Mouse (Mus musculus): ENCODE results near the gene Olfr1412.

Olfr1412 gene

DNA sequence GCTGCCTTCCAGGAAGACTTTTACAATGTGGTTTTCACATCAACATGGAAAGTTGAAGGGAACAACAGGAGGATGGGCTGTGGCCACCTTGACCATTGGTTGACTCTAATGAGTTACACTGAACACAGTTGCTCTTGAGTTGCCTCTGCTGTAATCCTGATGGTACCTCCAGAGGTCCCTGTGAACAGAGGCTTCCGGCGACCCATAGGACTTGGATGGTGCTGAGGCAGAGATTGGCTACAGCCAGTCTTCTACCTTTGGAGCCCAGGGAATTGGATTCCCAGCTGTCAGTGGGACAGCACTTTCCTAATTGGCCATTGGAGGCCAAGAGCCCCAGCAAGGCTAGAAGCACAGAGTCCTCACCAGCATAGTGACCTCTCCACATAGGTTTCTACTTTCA, at the start of gene Olfr1412:
TSS of gene Olfr1412 (plus strand) at position 301 of the 400 bp plus-strand sequence.
- in situ Hi-C loops (cut with MboI, MseI), result no loop called here

GRCm38 (mm10) chr1:92536972-92537371, 48.6 kb upstream of the Olfr1412 start:
- in situ Hi-C loops (cut with MboI, MseI), result no loop called here

GRCm38 (mm10) chr1:92539071-92539470, 46.5 kb upstream of the Olfr1412 start:
- in situ Hi-C loops (cut with MboI, MseI), result no loop called here

- in situ Hi-C loops (cut with MboI, MseI), result no loop called here
Observed at GRCm38 (mm10) chr1:92545929-92546328, 39.6 kb upstream of the Olfr1412 start.

DNA sequence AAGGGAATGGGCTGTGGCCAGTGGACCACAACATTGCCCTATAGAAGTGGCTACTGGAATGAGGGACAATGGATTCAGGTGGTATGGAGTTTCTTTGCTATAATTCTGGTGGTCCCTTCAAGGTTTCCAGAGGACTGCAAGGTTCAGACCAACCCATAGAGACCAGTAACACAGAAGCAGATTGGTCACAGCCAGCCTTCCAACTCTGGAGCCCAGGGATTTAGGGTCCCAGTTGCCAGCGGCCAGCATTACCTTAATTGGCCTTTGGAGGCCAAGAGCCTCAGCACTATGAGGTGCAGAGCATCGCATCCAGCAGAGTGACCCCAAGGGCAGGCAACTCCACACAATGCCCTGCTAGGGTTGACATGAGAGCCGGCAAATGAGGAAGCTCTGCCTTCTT, 14.6 kb upstream of the Olfr1412 start, which contains the start of gene Olfr1413:
TSS of gene Olfr1413 (plus strand) at position 301 of the 400 bp plus-strand sequence.
- in situ Hi-C loops (cut with MboI, MseI), result no loop called here

DNA sequence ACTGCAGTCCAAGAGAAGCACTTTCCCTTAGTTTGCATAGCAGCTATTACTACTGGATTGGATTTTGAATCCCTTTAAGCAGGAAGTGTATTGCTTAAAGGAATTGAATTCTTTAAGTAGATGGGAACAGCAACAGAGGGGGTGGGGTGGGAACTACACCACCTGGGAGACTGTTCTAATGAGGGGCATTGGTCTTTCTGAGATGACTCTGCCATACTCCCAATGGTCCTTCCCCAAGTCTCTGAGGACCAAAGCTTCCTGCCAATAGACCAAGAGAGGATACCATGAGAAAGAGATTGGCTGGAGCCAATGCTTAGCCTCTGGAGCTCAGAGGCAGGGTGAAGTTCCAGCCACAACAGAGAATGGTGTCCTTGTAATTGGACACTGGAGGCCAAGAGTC, 8.5 kb downstream of the Olfr1412 start, which contains the start of gene Olfr1411:
TSS of gene Olfr1411 (plus strand) at position 301 of the 400 bp plus-strand sequence.
- in situ Hi-C loops (cut with MboI, MseI), result loop anchor here in 1 of 2 experiments (10.0 kb wide), 1 partner anchor 431 kb away; no protein-coding TSS in a partner anchor

DNA sequence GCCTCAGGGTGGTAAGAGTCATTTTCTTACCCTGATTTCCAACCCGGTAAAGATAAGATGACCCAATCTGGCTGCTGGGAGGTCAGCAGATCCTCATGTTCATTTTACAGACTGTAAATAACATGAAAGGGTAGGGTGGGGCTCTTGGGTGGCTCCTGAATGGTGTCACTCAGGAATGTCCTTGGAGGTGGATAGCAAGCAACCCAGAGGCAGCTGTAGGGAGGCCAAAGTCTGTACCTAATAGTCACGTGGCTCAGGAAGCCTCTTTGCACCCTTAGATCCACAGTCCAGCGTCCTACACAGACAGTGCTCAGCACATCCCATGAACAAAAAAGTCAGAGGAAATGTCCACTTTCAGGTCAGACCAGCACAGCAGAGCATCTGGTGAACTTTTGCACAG, 10.4 kb downstream of the Olfr1412 start:
- in situ Hi-C loops (cut with MboI, MseI), result loop anchor here in 1 of 2 experiments (10.0 kb wide), 1 partner anchor 429 kb away; no protein-coding TSS in a partner anchor

- in situ Hi-C loops (cut with MboI, MseI), result loop anchor here (5.0 to 10.0 kb wide), 2 partner anchors 88 to 711 kb away; partner anchors contain the start of gene Olfr1414 (in 1 of the 2)
Observed at GRCm38 (mm10) chr1:92605482-92605881, 19.9 kb downstream of the Olfr1412 start, which contains the start of gene Olfr1410. Olfr1410 (plus strand) TSS chr1:92605782.

GRCm38 (mm10) chr1:92607711-92608110, 22.1 kb downstream of the Olfr1412 start:
- in situ Hi-C loops (cut with MboI, MseI), result loop anchor here (5.0 to 10.0 kb wide), 2 partner anchors 90 to 713 kb away; partner anchors contain the start of gene Olfr1414 (in 1 of the 2)

GRCm38 (mm10) chr1:92611008-92611407, 25.4 kb downstream of the Olfr1412 start:
- in situ Hi-C loops (cut with MboI, MseI), result loop anchor here in 1 of 2 experiments (5.0 kb wide), 1 partner anchor 699 kb away; no protein-coding TSS in a partner anchor

DNA sequence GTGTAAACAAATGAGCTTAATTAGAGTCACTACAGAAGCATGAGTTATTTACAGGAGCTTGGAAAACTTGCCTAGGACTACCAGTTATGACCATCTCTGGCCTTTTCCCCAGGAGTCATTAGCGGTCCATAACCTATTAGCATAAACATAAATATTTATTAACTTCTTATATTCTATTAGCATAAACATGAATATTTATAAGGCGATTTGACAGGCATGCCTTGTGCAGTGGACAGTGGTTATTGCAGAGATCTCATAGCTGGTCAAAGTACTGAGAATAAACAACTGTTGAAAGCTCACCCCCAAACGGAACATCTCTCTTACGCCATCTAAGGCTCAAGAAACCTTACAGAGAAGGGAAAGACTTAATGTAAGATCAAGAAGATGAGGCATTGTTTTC, 27.6 kb downstream of the Olfr1412 start:
- in situ Hi-C loops (cut with MboI, MseI), result loop anchor here in 1 of 2 experiments (5.0 kb wide), 1 partner anchor 701 kb away; no protein-coding TSS in a partner anchor

DNA sequence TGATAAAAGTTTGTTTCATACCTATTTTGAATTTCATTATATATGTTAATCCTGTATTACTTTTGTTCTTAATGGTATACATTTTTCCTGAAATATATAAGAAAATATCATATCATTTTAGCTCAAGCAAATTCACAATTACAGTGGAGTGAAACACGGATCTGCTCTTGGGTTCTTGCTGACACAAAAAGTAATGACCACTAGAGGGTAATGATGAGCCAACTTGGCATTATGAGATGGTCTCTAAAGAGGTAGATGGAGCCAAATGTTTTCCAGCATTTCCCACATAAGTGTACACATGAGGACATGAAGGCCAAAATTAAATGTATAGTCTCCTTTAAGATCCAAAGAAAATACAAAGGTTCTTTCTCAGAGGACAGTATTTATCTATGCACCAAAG, 28.9 kb downstream of the Olfr1412 start:
- in situ Hi-C loops (cut with MboI, MseI), result loop anchor here in 1 of 2 experiments (5.0 kb wide), 1 partner anchor 702 kb away; no protein-coding TSS in a partner anchor

- in situ Hi-C loops (cut with MboI, MseI), result no loop called here
Observed at GRCm38 (mm10) chr1:92616046-92616445, 30.5 kb downstream of the Olfr1412 start.

DNA sequence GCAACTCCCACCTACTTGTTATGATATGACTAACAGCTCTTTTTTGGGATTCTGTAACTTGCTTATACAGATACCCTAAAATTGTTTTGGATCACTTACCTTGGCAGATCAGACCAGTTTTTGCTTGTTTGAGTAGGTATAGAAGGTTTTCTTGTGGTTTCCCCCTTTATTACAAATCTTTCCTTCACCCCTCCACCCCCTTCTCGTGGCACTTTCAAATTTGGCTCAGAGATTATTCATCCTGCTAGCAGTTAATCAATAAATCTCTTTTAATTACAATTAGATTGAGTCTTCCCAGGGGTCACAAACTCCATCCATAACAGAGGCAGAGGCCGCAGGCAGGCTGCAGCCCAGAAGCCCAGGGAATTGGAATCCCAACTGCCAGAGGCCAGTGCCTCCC, 31.9 kb downstream of the Olfr1412 start, which contains the start of gene Olfr12:
TSS of gene Olfr12 (plus strand) at position 301 of the 400 bp plus-strand sequence.
- in situ Hi-C loops (cut with MboI, MseI), result no loop called here

GRCm38 (mm10) chr1:92618360-92618759, 32.8 kb downstream of the Olfr1412 start:
- in situ Hi-C loops (cut with MboI, MseI), result no loop called here

- in situ Hi-C loops (cut with MboI, MseI), result loop anchor here in 1 of 2 experiments (25.0 kb wide), 2 partner anchors 884 to 1216 kb away; partner anchors contain the start of genes Farp2 and Hes6
Observed at GRCm38 (mm10) chr1:92628227-92628626, 42.6 kb downstream of the Olfr1412 start.

- in situ Hi-C loops (cut with MboI, MseI), result loop anchor here in 1 of 2 experiments (25.0 kb wide), 2 partner anchors 880 to 1220 kb away; partner anchors contain the start of genes Farp2 and Hes6
Observed at GRCm38 (mm10) chr1:92632196-92632595, 46.6 kb downstream of the Olfr1412 start.

- in situ Hi-C loops (cut with MboI, MseI), result loop anchor here in 1 of 2 experiments (25.0 kb wide), 2 partner anchors 879 to 1221 kb away; partner anchors contain the start of genes Farp2 and Hes6
Observed at GRCm38 (mm10) chr1:92632948-92633347, 47.4 kb downstream of the Olfr1412 start.

GRCm38 (mm10) chr1:92633726-92634125, 48.1 kb downstream of the Olfr1412 start:
- in situ Hi-C loops (cut with MboI, MseI), result loop anchor here in 1 of 2 experiments (25.0 kb wide), 2 partner anchors 879 to 1221 kb away; partner anchors contain the start of genes Farp2 and Hes6

DNA sequence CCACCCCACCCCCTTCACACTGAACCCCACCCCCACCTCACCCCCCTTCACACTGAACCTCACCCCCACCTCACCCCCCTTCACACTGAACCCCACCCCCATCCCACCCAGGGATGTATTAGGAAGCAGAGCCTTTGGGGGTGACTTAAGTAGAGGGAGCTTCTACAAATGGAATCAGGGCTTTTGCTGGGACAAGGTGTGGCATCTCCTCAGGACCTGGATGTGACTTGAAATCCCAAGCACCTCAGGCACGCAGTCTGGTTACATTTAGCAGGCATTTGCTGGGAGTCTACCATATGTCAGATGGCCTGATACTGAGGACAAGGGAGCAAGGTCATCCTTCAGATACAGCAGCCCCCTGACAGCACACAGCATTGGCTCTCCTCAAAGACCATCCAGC, 49.0 kb downstream of the Olfr1412 start:
- in situ Hi-C loops (cut with MboI, MseI), result loop anchor here in 1 of 2 experiments (25.0 kb wide), 2 partner anchors 878 to 1222 kb away; partner anchors contain the start of genes Farp2 and Hes6

DNA sequence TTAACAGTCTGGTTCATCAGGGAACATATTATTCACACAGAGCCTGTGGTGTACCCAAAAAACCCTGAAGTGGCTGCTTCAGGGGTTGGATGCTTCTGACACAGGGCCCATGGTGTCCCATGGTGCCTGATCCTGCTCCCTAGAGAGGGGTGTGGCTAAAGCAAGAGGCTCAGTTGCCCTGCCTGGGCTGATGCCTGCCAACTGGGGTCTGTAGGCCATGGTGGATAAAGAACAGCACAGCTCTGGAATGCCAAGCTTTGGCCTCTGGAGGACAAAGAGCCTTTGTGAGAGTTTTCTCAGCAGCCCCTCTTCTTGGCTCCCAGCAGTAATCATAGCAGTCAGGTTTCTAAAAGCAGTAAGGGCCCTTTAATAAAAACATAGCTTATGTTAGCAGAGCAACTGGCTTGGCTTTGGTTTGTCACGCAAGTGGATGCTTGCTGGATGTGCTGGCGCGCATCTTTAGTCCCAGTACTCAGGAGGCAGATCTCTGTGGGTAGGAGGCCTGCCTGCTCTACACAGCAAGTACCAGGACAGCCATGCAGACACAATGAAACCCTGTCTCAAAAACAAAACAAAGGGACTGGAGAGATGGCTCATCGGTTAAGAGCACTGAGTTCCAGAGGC, 49.5 kb downstream of the Olfr1412 start:
- in situ Hi-C loops (cut with MboI, MseI), result loop anchor here in 1 of 2 experiments (5.0 to 25.0 kb wide), 3 partner anchors 877 to 1223 kb away; partner anchors contain the start of genes Farp2 and Hes6

DNA sequence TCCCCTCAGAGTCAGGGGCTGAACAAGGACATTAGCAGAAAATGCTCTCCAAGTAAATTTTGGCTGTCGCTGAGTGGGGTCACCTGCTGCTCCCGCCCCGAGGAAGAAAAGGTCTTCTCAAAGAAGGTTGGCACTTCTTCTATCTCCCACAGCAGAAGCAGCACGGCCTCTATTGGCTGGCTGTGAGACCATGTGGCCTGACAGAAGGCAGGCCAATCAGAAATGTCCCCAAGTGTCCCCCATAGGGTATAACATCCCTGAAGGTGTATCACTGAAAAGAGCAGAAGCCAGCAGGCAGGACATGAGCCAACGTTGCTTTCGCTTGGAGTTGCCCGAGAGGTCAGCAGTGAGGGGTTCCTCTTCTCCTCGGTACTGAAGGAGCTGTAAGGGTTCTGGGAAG, 50.4 kb downstream of the Olfr1412 start:
- in situ Hi-C loops (cut with MboI, MseI), result loop anchor here in 1 of 2 experiments (5.0 to 25.0 kb wide), 3 partner anchors 876 to 1224 kb away; partner anchors contain the start of genes Farp2 and Hes6

All from T-helper 17 cell (primary cell).